Mouse (Mus musculus): ENCODE data around the gene Sugct.

GRCm38 (mm10) chr13:17116073-17116472, 579.3 kb downstream of the Sugct start:
- TF ChIP-seq GATA1 (IDR thresholded peaks at IDR 0.05; ENCODE audit: low read length) (no peak), TAL1 (IDR thresholded peaks at IDR 0.05; ENCODE audit: low read length) (no peak)
